Mouse (Mus musculus) megakaryocyte-erythroid progenitor cell, adult 5-6 weeks (primary cell): ENCODE measurements at regions not wholly inside any gene's neighbourhood (a gene's known extent, or its start where the extent isn't known, plus 50 kb on each side); places are given as distances from the start of the nearest gene placed in this dataset.

ENCODE experiments used
- ATAC-seq: replicated peaks from 2 replicates; pipeline ENCODE4 v1.8.0; 2016; ENCODE audit warnings: mild to moderate bottlenecking, inconsistent platforms; ENCODE audit not compliant: severe bottlenecking, poor library complexity, low FRiP score, low TSS enrichment

DNA sequence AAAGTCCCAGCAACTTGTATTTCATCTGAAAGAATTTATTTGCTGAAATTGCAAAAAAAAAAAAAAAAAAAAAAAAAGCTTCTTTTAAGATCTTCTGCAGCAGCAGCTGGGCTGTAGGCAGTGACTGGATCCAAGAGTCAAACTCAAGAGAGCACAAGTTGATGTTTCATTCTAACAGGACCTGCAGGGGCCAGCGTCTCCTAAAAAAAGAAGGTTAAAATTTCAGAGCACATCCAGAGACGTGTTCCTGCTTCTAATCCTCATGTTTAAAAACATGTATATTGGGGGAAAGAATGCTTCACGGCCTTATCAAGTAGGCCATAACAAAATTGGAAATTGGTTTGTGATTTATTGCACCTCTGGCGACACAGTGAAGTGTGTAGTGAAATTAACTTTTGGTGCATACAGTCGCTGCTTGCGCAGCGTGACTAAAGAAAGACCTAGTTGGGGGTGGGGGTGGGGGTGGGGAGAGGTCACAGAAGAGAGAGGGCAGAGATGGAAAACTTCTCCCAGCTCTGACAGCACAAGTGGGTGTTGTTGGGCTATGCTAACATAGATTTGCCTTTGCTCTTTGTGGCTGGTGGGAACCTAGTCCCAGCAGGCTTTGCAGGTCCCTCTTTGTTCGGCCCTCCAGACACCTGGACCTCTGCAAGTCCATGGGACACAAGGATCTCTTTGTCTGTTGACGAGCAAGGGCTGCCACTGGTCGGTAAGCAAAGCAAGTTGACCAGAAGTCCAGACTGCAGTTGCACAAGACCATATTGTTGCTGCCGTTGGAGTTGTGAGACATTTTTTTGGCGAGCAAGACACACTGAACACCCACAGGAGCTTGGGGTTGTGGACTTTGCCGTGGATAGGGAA, 155.7 kb upstream of the Slc30a5 start:
- ATAC-seq: no peak

- no peak for ATAC-seq
These were observed 154.9 kb upstream of the Slc30a5 start for GRCm38 (mm10) chr13:100988116-100988515.

GRCm38 (mm10) chr13:100975741-100976140, 142.5 kb upstream of the Slc30a5 start:
- ATAC-seq: no peak

DNA sequence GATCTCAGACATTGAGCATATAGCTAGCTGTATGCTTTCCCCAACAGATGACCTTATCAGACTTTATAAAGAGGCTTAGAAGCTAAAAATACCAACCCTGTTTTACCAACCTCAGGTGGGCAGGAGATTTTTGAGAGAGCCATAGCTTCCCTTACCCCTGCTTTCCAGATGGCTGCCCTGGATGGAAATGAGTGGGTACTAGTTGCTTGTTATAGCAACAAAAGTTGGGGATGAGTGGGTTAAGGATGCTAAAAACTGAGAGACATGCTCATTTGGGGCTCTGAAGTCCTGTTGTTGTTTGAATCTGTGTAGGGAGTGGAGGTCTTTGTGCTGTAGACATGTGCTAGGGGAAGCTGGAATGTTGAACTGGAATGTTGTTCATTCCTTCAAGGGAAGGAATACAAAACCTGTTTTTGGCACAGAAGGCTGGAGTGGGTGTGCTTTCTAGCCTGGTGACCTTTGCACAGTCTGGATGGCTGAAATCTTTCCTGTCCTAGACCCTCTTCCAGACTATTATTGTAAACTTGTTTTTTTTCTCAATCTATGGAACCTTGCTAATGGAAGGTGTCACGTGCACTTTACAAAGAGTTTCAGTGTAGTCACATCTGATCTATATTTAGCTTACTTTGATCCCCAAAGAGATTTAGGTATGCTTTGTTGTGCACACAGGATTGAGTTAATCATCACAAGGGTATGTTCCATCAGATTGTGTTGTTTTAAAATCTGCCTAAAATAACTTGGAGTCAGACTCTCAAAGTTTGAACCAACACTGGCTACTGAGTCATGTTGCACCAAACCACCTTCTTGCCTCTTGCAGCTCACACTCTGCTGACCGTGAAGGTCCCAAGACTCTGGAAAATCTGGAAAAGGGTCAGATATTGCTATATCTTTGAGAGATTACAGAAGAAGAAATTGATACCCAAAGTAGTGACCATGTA, 138.1 kb upstream of the Slc30a5 start:
- ATAC-seq: no peak

- ATAC-seq: no peak
These were observed 129.7 kb upstream of the Slc30a5 start for GRCm38 (mm10) chr13:100962811-100963540.

GRCm38 (mm10) chr13:100954598-100955251, 121.5 kb upstream of the Slc30a5 start:
- no peak for ATAC-seq

DNA sequence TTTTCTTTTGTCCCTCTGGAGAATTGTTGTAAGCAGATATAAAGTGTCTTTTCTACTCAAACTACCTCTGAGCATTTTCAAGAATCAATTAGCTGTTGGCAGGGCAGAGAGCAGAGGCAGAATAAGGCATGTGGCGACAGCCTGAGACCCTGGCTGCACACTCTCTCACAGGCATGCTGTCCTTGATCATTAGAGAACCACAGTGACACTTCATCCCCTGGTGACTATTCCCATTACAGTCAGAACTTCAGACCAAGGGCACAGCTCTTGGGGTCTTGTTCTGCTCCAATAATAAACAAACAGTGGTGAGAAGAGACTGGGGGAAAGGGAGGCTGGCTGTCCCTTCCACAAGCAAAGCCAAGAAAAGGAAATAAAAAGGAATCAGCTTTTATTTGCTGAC, 120.9 kb upstream of the Slc30a5 start:
- no peak for ATAC-seq

GRCm38 (mm10) chr13:100951185-100951508, 117.9 kb upstream of the Slc30a5 start:
- ATAC-seq: no peak

GRCm38 (mm10) chr13:100950348-100951184, 117.3 kb upstream of the Slc30a5 start:
- peak; percentile 74 for ATAC-seq

- ATAC-seq: no peak
These were observed 110.1 kb upstream of the Slc30a5 start for GRCm38 (mm10) chr13:100943206-100943848.

DNA sequence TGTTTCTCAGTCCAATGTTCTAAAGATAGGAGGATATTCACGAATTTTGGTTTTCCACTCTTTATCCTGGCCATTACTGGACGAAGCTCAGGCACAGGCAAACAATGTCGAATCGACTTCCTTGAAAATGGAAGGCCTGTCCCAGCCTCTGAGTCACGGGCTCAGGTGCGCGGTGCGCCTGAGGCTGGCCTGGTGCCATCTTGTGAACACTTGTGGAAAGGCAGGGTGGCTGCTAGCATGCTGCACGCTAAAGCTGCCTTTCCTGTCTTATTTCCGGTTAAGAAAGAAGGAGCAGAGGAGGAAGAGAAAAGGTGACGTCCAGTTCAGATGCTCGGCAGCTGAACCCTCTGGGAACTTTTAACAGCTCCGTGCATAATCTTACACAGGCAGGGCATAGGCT, 107.6 kb upstream of the Slc30a5 start:
- ATAC-seq: no peak

- peak; percentile 53 for ATAC-seq
These were observed 106.5 kb upstream of the Slc30a5 start for GRCm38 (mm10) chr13:100939677-100940076.

GRCm38 (mm10) chr13:100933265-100933664, 100.0 kb upstream of the Slc30a5 start:
- ATAC-seq: no peak

GRCm38 (mm10) chr13:100899566-100899965, 66.3 kb upstream of the Slc30a5 start:
- ATAC-seq: no peak

- no peak for ATAC-seq
These were observed 60.6 kb upstream of the Slc30a5 start for GRCm38 (mm10) chr13:100893871-100894270.

- ATAC-seq: no peak
These were observed 59.9 kb upstream of the Slc30a5 start for GRCm38 (mm10) chr13:100893096-100893495.

GRCm38 (mm10) chr13:100892647-100893071, 59.4 kb upstream of the Slc30a5 start:
- ATAC-seq: no peak

- peak; percentile 84 for ATAC-seq
These were observed 59.0 kb upstream of the Slc30a5 start for GRCm38 (mm10) chr13:100892204-100892603.
